Mouse (Mus musculus) heart, embryonic 14.5 days (tissue): ENCODE measurements around the gene Fam217a. TPM values are rescaled to one million over a fixed set of nuclear protein-coding genes. Genes with fewer than 3 reads are reported as not detected.
A peak's percentile ranks its signal among the peaks of the same experiment; 100 is the strongest.
"Not testable (repeated sequence)": the region's sequence is repeated elsewhere in the genome, so short reads cannot be mapped to it uniquely, and the experiment has no call there.

Experiments used
- ATAC-seq: fragments of 200-750 bp; cut with Nextera tagmentation; 2 replicates; pipeline ENCODE4 v1.8.0; 2017; ENCODE audit warnings: low read depth, moderate TSS enrichment; ENCODE audit not compliant: insufficient number of reproducible peaks, insufficient read depth, low FRiP score
- H3K27ac ChIP-seq, 2 experiments: fragments of 200-500 bp in 1 of 2; fragments of 300-500 bp in 1 of 2; sonication (generic) in 1 of 2; replicated peaks in 1 of 2; 2 replicates each; pipeline ENCODE4 v1.5.1; 2012 to 2014; ENCODE audit warnings: low read depth in 2 of 2, low read length in 2 of 2, control low read depth in 1 of 2, mild to moderate bottlenecking in 1 of 2, mixed read lengths in 1 of 2; ENCODE audit not compliant: control insufficient read depth in 1 of 2, insufficient read depth in 1 of 2
- H3K27me3 ChIP-seq: fragments of 300-500 bp; sonication (generic); 2 replicates; pipeline ENCODE4 v1.6.1; 2014; ENCODE audit warnings: mild to moderate bottlenecking, low read length, control low read depth; ENCODE audit not compliant: control insufficient read depth, insufficient read depth
- H3K36me3 ChIP-seq: fragments of 300-500 bp; sonication (generic); 2 replicates; pipeline ENCODE4 v1.6.1; 2014; ENCODE audit warnings: mild to moderate bottlenecking, control low read depth, low read length, mixed read lengths; ENCODE audit not compliant: control insufficient read depth, insufficient read depth
- H3K4me1 ChIP-seq, 2 experiments: fragments of 200-500 bp in 1 of 2; fragments of 300-500 bp in 1 of 2; sonication (generic) in 1 of 2; 2 replicates each; pipeline ENCODE4 v1.6.1; 2012 to 2014; ENCODE audit warnings: low read length in 2 of 2, control low read depth in 1 of 2, mixed read lengths in 1 of 2; ENCODE audit not compliant: control insufficient read depth in 2 of 2, insufficient read depth in 2 of 2
- H3K4me2 ChIP-seq: fragments of 300-500 bp; sonication (generic); 2 replicates; pipeline ENCODE4 v1.6.1; 2014; ENCODE audit warnings: mild to moderate bottlenecking, low read length
- H3K4me3 ChIP-seq, 2 experiments: fragments of 200-500 bp in 1 of 2; fragments of 300-500 bp in 1 of 2; sonication (generic) in 1 of 2; 2 replicates each; pipeline ENCODE4 v1.5.1; 2012 to 2014; ENCODE audit warnings: low read length in 2 of 2, mild to moderate bottlenecking in 2 of 2, control low read depth in 1 of 2, low read depth in 1 of 2, moderate library complexity in 1 of 2; ENCODE audit not compliant: control insufficient read depth in 1 of 2, insufficient read depth in 1 of 2
- H3K9ac ChIP-seq: fragments of 300-500 bp; sonication (generic); 2 replicates; pipeline ENCODE4 v1.6.1; 2014; ENCODE audit warnings: mild to moderate bottlenecking, low read length
- H3K9me3 ChIP-seq: fragments of 300-500 bp; sonication (generic); 2 replicates; pipeline ENCODE4 v1.6.1; 2016; ENCODE audit warnings: low read length, control low read depth; ENCODE audit not compliant: control insufficient read depth
- WGBS: fragments of 180-500 bp; shearing (Covaris S2); extraction: QIAGEN DNeasy Blood & Tissue Kit; methylation state at CpG from one replicate; pipeline ENCODE4 v1.1.7; 2014; 5-methylcytosine and 5-hydroxymethylcytosine counted together
- polyA plus RNA-seq: library from polyadenylated mRNA; unstranded; fragments of >200 nt; fragmentation: Nextera tagmentation; extraction: Ambion mirVana; gene quantifications from 2 replicates; pipeline ENCODE4 v1.2.1, GENCODE M21; 2014

The Fam217a gene
- polyA plus RNA-seq, 1 experiment from 2014 or later: 2.9 TPM

GRCm38 (mm10) chr13:34873801-34874681, 50.1 kb downstream of the Fam217a start:
- H3K9ac ChIP-seq: peak overlapping the region; percentile 92
- H3K9me3 ChIP-seq: no peaks in the 10 kb centered on the region
- H3K4me1 ChIP-seq: peaks cover 0 to 20% of the 10 kb centered on the region in 2 experiments; a peak in 2 of 4 replicates
- WGBS: 4% methylated on average over 45 of the region's 45 CpGs
- peak; percentile 91 for ATAC-seq
- H3K4me2 ChIP-seq: peak overlapping the region; percentile 86
- H3K4me3 ChIP-seq: peak overlapping the region; percentile 84 to 96
- H3K27me3 ChIP-seq: no peaks in the 10 kb centered on the region
- no peaks in the 10 kb centered on the region for H3K36me3 ChIP-seq
- peak overlapping the region; percentile 96 to 98 for H3K27ac ChIP-seq

- no peak overlapping the region for H3K4me2 ChIP-seq
- no peaks in the 10 kb centered on the region for H3K36me3 ChIP-seq
- H3K9me3 ChIP-seq: no peaks in the 10 kb centered on the region
- H3K27me3 ChIP-seq: no peaks in the 10 kb centered on the region
- no peak overlapping the region for H3K9ac ChIP-seq
- H3K27ac ChIP-seq: no peak overlapping the region
- ATAC-seq: no peak
- WGBS: 37% methylated on average over 7 of the region's 7 CpGs
- no peak overlapping the region for H3K4me3 ChIP-seq
- no peaks in the 10 kb centered on the region for H3K4me1 ChIP-seq
Observed at GRCm38 (mm10) chr13:34864420-34865169, 59.5 kb downstream of the Fam217a start.

- not testable (repeated sequence) for H3K9me3 ChIP-seq, ATAC-seq, H3K4me3 ChIP-seq, H3K27ac ChIP-seq, H3K4me1 ChIP-seq, H3K27me3 ChIP-seq, H3K36me3 ChIP-seq, H3K9ac ChIP-seq, H3K4me2 ChIP-seq
- WGBS: 40% methylated on average over 7 of the region's 8 CpGs
Observed at GRCm38 (mm10) chr13:34861166-34861565, 62.9 kb downstream of the Fam217a start.

Other genes with a start within 250 kb of the Fam217a start
- 0.16 TPM in 1 of 2 replicates, not detected in the other for gene Fam50b, start 189.5 kb downstream of the Fam217a start, polyA plus RNA-seq
- 51.2 and 53.6 TPM in 2 replicates for gene Prpf4b, start 49.0 kb downstream of the Fam217a start, polyA plus RNA-seq
- not detected in 2 replicates for gene 4933417A18Rik, start 99 bp upstream of the Fam217a start, polyA plus RNA-seq
- gene Eci3, start 39.5 kb upstream of the Fam217a start, polyA plus RNA-seq: 0.49 and 0.66 TPM in 2 replicates
- 155 and 161 TPM in 2 replicates for gene Eci2, start 102.8 kb upstream of the Fam217a start, polyA plus RNA-seq